Mouse (Mus musculus) intestine, embryonic 15.5 days (tissue): ENCODE results near the gene B3gnt9. TPM values are rescaled to one million over a fixed set of nuclear protein-coding genes. Genes with fewer than 3 reads are reported as not detected.

Experiments used
- ATAC-seq: fragments of 200-750 bp; cut with Nextera tagmentation; 2 replicates; pipeline ENCODE4 v1.8.0; 2017; ENCODE audit warnings: moderate TSS enrichment, moderate library complexity
- H3K27ac ChIP-seq: fragments of 300-500 bp; sonication (generic); 2 replicates; pipeline ENCODE4 v1.5.1; 2015; ENCODE audit warnings: mild to moderate bottlenecking, inconsistent platforms
- H3K27me3 ChIP-seq: fragments of 300-500 bp; sonication (generic); replicated peaks from 2 replicates; pipeline ENCODE4 v1.6.1; 2015; ENCODE audit warnings: inconsistent platforms
- H3K36me3 ChIP-seq: fragments of 300-500 bp; sonication (generic); 2 replicates; pipeline ENCODE4 v1.6.1; 2015; ENCODE audit warnings: inconsistent platforms
- H3K4me1 ChIP-seq: fragments of 300-500 bp; sonication (generic); replicated peaks from 2 replicates; pipeline ENCODE4 v1.6.1; 2015; ENCODE audit warnings: inconsistent platforms
- H3K4me2 ChIP-seq: fragments of 300-500 bp; sonication (generic); replicated peaks from 2 replicates; pipeline ENCODE4 v1.6.1; 2015; ENCODE audit warnings: mild to moderate bottlenecking, inconsistent platforms
- H3K4me3 ChIP-seq: fragments of 300-500 bp; sonication (generic); replicated peaks from 2 replicates; pipeline ENCODE4 v1.5.1; 2015; ENCODE audit warnings: inconsistent platforms
- H3K9ac ChIP-seq: fragments of 300-500 bp; sonication (generic); 2 replicates; pipeline ENCODE4 v1.6.1; 2015; ENCODE audit warnings: inconsistent platforms
- H3K9me3 ChIP-seq: fragments of 300-500 bp; sonication (generic); 2 replicates; pipeline ENCODE4 v1.6.1; 2016; ENCODE audit warnings: inconsistent platforms
- WGBS: fragments of 180-500 bp; shearing (Covaris S2); methylation state at CpG from one replicate; pipeline ENCODE4 v1.1.7; 2015; 5-methylcytosine and 5-hydroxymethylcytosine counted together
- polyA plus RNA-seq: library from polyadenylated mRNA; unstranded; fragments of >200 nt; fragmentation: Nextera tagmentation; extraction: Ambion mirVana; gene quantifications from 2 replicates; pipeline ENCODE4 v1.2.1, GENCODE M21; 2015

B3gnt9 gene
- polyA plus RNA-seq, 1 experiment from 2014 or later: 19.5 TPM

DNA sequence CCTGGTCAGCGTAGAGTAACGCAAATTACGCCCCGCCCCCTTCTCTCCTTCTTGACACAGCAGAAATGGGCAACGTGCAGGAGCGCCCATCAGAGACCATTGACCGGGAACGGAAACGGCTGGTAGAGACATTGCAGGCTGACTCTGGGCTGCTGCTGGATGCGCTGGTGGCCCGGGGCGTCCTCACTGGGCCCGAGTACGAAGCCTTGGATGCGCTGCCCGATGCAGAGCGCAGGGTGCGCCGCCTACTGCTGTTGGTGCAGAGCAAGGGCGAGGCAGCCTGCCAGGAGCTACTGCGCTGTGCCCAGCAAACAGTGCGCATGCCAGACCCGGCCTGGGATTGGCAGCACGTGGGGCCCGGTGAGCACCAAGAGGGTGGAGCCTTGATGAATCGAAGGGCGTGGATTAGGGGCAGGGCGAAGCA, 24.0 kb upstream of the B3gnt9 start:
- H3K4me3 ChIP-seq: peak overlapping the region; percentile 15
- H3K4me1 ChIP-seq: peaks cover 22% of the 10 kb centered on the region
- peak overlapping the region; percentile 63 for H3K4me2 ChIP-seq
- peaks cover 59% of the 10 kb centered on the region for H3K27me3 ChIP-seq
- 3% methylated on average over 28 of the region's 28 CpGs for WGBS
- peak; percentile 63 for ATAC-seq
- no peaks in the 10 kb centered on the region for H3K9me3 ChIP-seq
- no peak overlapping the region for H3K9ac ChIP-seq
- no peak overlapping the region for H3K27ac ChIP-seq
- H3K36me3 ChIP-seq: no peaks in the 10 kb centered on the region

- H3K4me3 ChIP-seq: peak overlapping the region; percentile 43
Observed at GRCm38 (mm10) chr8:105276292-105277120, 21.6 kb upstream of the B3gnt9 start.

GRCm38 (mm10) chr8:105275840-105276239, 20.9 kb upstream of the B3gnt9 start, which contains the start of gene Nol3:
Gene Nol3, plus strand, starts transcription at chr8:105276140.
- peaks cover 24% of the 10 kb centered on the region for H3K4me1 ChIP-seq
- H3K4me2 ChIP-seq: peak within 1 kb of the TSS; percentile 84
- H3K9ac ChIP-seq: peak within 1 kb of the TSS; percentile 38
- H3K9me3 ChIP-seq: no peaks in the 10 kb centered on the region
- no peaks in the 10 kb centered on the region for H3K36me3 ChIP-seq
- peak within 1 kb of the TSS; percentile 43 for H3K4me3 ChIP-seq
- 5% methylated on average over 10 of the region's 10 CpGs for WGBS
- H3K27me3 ChIP-seq: peaks cover 83% of the 10 kb centered on the region
- no peak; the same call in 1 of the 2 replicates for ATAC-seq
- H3K27ac ChIP-seq: no peak within 1 kb of the TSS

More at GRCm38 (mm10) chr8:105276292-105277120, 21.6 kb upstream of the B3gnt9 start:
- Histone ChIP-seq H3K27me3 (peaks cover 76% of the 10 kb centered on the region), H3K4me2 (peak overlapping the region; percentile 84), H3K27ac (no peak overlapping the region), H3K36me3 (no peaks in the 10 kb centered on the region), H3K9me3 (no peaks in the 10 kb centered on the region), H3K9ac (peak overlapping the region; percentile 38), H3K4me1 (peaks cover 22% of the 10 kb centered on the region)
- 3% methylated on average over 30 of the region's 30 CpGs for WGBS
- peak; percentile 67 for ATAC-seq

DNA sequence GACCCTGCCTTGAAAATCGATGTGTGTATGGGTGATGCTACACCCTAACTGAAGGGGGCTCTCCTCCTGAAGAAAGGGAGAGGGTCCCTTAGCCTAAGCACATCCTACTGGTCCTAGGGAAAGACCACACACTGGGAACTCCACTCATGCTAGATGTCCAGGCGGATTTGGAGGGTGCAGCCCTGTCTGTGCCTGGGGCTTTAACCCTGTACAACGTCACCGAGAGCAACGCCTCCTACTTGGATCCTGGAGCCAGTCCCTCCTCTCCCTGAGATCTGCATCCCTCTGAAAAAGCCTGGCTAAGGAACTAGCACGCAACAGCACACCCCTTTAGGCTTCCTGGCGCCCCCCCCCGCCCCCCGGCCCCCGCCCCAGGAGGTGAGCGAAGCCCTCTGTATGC, 20.4 kb upstream of the B3gnt9 start:
- no peak overlapping the region for H3K27ac ChIP-seq
- H3K36me3 ChIP-seq: no peaks in the 10 kb centered on the region
- peak overlapping the region; percentile 43; the same call in 1 of the 2 replicates for H3K4me3 ChIP-seq
- H3K9me3 ChIP-seq: no peaks in the 10 kb centered on the region
- H3K4me2 ChIP-seq: peak overlapping the region; percentile 84
- peaks cover 87% of the 10 kb centered on the region for H3K27me3 ChIP-seq
- ATAC-seq: no peak
- 10% methylated on average over 11 of the region's 11 CpGs for WGBS
- H3K9ac ChIP-seq: no peak overlapping the region
- H3K4me1 ChIP-seq: peaks cover 29% of the 10 kb centered on the region

GRCm38 (mm10) chr8:105270916-105271186, 15.9 kb upstream of the B3gnt9 start:
- no peak overlapping the region for H3K27ac ChIP-seq
- H3K9me3 ChIP-seq: no peaks in the 10 kb centered on the region
- peaks cover 82% of the 10 kb centered on the region for H3K27me3 ChIP-seq
- H3K4me2 ChIP-seq: peak overlapping the region; percentile 31
- H3K4me1 ChIP-seq: peaks cover 36% of the 10 kb centered on the region
- H3K36me3 ChIP-seq: no peaks in the 10 kb centered on the region
- under 1% methylated on average over 11 of the region's 11 CpGs for WGBS
- H3K4me3 ChIP-seq: 0 out of 2 replicates have a peak overlapping the region, but pooled peaks have one; percentile 6
- H3K9ac ChIP-seq: no peak overlapping the region
- no peak for ATAC-seq

DNA sequence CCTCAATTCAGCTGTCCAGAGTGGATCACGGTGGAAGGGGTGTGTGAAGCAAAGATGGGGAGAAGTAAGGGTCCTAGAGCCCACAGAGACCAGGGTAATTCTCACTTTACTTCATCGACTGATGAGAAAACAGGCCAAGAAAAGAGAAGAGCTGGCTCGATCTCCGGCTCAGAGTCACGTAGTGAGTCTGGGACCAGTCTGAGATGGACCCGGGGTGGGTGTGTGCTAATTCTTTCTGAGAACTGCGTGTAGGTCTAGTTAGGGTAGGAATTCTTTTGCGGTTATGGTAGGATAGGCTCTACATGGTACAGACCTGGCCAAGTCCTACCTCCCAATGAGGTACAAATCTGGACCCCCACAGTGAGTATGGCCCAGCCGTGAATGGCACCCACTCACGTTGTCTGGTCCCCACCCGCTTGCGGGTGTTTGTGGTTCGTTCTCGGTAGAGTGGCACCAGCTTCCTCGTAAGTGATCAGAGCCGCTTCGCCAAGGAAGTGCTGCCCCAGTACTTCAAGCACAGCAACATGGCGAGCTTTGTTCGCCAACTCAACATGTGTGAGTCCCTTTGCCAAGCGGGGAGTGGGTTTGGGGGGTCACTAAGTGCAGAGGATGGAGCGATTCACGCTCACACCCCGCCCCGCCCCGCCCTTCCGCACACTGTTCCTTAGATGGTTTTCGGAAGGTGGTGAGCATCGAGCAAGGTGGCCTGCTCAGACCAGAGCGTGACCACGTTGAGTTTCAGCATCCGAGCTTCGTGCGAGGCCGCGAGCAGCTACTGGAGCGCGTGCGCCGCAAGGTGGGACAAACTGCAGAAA, 15.4 kb upstream of the B3gnt9 start:
- 4% methylated on average over 39 of the region's 39 CpGs for WGBS
- Histone ChIP-seq H3K27ac (no peak overlapping the region), H3K4me1 (peaks cover 31% of the 10 kb centered on the region), H3K4me3 (peak overlapping the region; percentile 41), H3K9ac (peak overlapping the region; percentile 40), H3K4me2 (peak overlapping the region; percentile 90), H3K9me3 (no peaks in the 10 kb centered on the region), H3K36me3 (no peaks in the 10 kb centered on the region), H3K27me3 (peaks cover 77% of the 10 kb centered on the region)
- ATAC-seq: no peak

- no peaks in the 10 kb centered on the region for H3K9me3 ChIP-seq
- 2% methylated on average over 42 of the region's 42 CpGs for WGBS
- peak; percentile 57 for ATAC-seq
Observed at GRCm38 (mm10) chr8:105269461-105269947, 14.6 kb upstream of the B3gnt9 start, which contains the start of gene Hsf4. Gene Hsf4, plus strand, starts transcription at chr8:105269801.

DNA sequence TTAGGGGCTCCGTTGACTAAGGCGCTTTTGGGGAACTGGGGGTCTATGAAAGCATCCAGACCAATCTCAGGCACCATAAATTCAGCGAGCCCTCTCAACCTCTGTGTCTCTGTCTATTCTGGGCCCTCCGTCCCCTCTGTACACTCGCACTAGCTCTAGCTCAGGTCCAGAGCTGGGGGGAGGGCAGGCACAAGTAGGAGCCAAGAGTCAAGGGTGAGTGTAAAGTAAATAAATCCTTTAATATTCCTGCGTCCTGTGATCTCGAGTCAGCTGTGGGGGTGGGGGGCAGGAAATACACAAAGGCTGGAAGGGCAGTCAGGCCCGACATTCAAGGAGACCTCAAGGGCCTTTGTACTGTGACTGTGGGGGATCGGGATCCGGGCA, 14.1 kb upstream of the B3gnt9 start:
- 7% methylated on average over 10 of the region's 10 CpGs for WGBS
- 0 out of 2 replicates have a peak, but pooled peaks have one; percentile 9 for ATAC-seq
- Histone ChIP-seq H3K4me1 (peaks cover 34% of the 10 kb centered on the region), H3K9me3 (no peaks in the 10 kb centered on the region), H3K36me3 (no peaks in the 10 kb centered on the region), H3K4me3 (peak overlapping the region; percentile 41), H3K27me3 (peaks cover 64% of the 10 kb centered on the region), H3K27ac (no peak overlapping the region), H3K9ac (peak overlapping the region; percentile 17), H3K4me2 (peak overlapping the region; percentile 90)

More at GRCm38 (mm10) chr8:105269461-105269947, 14.6 kb upstream of the B3gnt9 start, which contains the start of gene Hsf4:
- Histone ChIP-seq H3K27ac (no peak within 1 kb of the TSS), H3K4me1 (peaks cover 34% of the 10 kb centered on the region), H3K36me3 (no peaks in the 10 kb centered on the region), H3K4me2 (peak within 1 kb of the TSS; percentile 90), H3K4me3 (peak within 1 kb of the TSS; percentile 41), H3K9ac (peak within 1 kb of the TSS; percentile 40), H3K27me3 (peaks cover 68% of the 10 kb centered on the region)

DNA sequence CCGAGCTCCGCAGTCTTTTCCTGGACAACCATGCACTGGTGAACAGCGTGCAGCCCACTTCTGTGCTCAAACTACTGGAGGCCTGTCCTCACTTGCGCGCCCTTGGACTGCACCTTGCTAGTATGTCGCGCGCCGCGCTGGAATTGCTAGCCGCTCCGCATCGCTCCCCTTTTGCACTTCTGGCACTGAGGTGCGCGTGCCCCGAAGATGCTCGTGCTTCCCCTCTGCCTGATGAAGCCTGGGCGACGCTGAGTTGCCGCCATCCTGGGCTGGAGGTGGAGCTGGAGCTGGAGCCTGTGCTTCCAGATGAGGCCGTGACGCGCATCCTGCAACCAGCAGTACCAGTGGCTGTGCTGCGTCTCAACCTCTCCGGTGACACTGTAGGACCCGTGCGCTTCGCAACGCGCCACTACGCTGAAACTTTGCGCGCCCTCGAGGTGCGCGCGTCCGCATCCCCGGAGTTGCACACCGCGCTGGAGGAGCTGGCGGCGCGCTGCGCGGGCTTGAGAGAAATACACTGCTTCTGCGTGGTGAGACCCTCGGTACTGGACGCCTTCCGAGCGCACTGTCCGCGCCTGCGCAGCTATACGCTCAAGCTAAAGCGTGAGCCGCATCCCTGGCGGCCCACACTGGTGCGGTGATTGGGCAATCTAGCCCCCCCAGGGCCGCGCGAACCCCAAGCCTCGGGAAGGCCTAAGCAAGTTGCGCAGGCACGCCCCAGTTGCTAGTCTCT, 13.6 kb upstream of the B3gnt9 start:
- ATAC-seq: peak; percentile 11; the same call in 1 of the 2 replicates
- Histone ChIP-seq H3K9ac (peak overlapping the region; percentile 17), H3K9me3 (no peaks in the 10 kb centered on the region), H3K4me3 (peak overlapping the region; percentile 41), H3K4me2 (peak overlapping the region; percentile 90), H3K27ac (no peak overlapping the region), H3K36me3 (no peaks in the 10 kb centered on the region), H3K4me1 (peaks cover 34% of the 10 kb centered on the region), H3K27me3 (peaks cover 60% of the 10 kb centered on the region)
- WGBS: 3% methylated on average over 65 of the region's 65 CpGs

DNA sequence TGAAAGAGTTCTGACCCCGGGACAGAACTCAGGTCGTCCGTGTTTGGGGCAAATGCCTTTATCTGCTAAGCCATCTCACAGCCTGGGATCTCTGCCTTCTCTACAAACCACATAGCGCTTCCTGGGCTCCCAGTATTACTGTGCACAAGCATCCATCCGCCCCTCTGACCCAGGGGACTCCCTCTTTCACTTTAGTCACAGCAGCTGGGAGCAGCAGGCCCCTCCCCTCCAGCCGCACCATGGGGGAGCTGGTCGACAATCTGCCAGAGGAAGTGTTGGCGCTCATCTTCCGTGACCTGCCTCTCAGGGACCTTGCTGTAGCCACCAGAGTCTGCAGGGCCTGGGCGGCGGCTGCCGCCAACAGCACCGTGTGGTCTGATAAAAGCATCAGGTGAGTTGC, 11.8 kb upstream of the B3gnt9 start:
- Histone ChIP-seq H3K27ac (no peak overlapping the region), H3K9me3 (no peaks in the 10 kb centered on the region), H3K36me3 (no peaks in the 10 kb centered on the region), H3K27me3 (peaks cover 49% of the 10 kb centered on the region), H3K4me1 (peaks cover 36% of the 10 kb centered on the region), H3K4me3 (no peak overlapping the region), H3K9ac (no peak overlapping the region), H3K4me2 (no peak overlapping the region)
- 42% methylated on average over 13 of the region's 13 CpGs for WGBS
- ATAC-seq: no peak

- WGBS: 8% methylated on average over 10 of the region's 10 CpGs
- Histone ChIP-seq H3K9ac (peak overlapping the region; percentile 31; the same call in 1 of the 2 replicates), H3K36me3 (no peaks in the 10 kb centered on the region), H3K4me3 (peak overlapping the region; percentile 63), H3K27me3 (peaks cover 36% of the 10 kb centered on the region), H3K4me2 (peak overlapping the region; percentile 78), H3K27ac (no peak overlapping the region), H3K4me1 (peaks cover 28% of the 10 kb centered on the region), H3K9me3 (no peaks in the 10 kb centered on the region)
- ATAC-seq: peak; percentile 23
Observed at GRCm38 (mm10) chr8:105265128-105265527, 10.2 kb upstream of the B3gnt9 start.
